Mouse (Mus musculus) spleen, postnatal 14 days (tissue): ENCODE data around the gene 2310061I04Rik.
"Not testable (repeated sequence)": the region's sequence is repeated elsewhere in the genome, so short reads cannot be mapped to it uniquely, and the experiment has no call there.

Experiments used
- DNase-seq, 2 experiments: peaks; one replicate each; pipeline ENCODE4 v3.0.0; 2021 to 2022; ENCODE audit warnings: low spot score in 2 of 2

The 2310061I04Rik gene

GRCm38 (mm10) chr17:35896781-35897643 is at the start of gene 2310061I04Rik:
TSS of gene 2310061I04Rik (minus strand) at chr17:35897431.
- peak; percentile 80 to 82 for DNase-seq

GRCm38 (mm10) chr17:35939941-35940340 is 42.7 kb upstream of the 2310061I04Rik start:
- no peak for DNase-seq

- DNase-seq: no peak
Observed at GRCm38 (mm10) chr17:35939108-35939507, 41.9 kb upstream of the 2310061I04Rik start.

GRCm38 (mm10) chr17:35937700-35938348 is 40.6 kb upstream of the 2310061I04Rik start:
- peak in 1 of 2 experiments; percentile 40 for DNase-seq

- not testable (repeated sequence) for DNase-seq
Observed at GRCm38 (mm10) chr17:35935763-35936162, 38.5 kb upstream of the 2310061I04Rik start.

GRCm38 (mm10) chr17:35932608-35933007 is 35.4 kb upstream of the 2310061I04Rik start:
- DNase-seq: no peak

- no peak for DNase-seq
Observed at GRCm38 (mm10) chr17:35930627-35931026, 33.4 kb upstream of the 2310061I04Rik start.

- no peak for DNase-seq
Observed at GRCm38 (mm10) chr17:35929534-35929933, 32.3 kb upstream of the 2310061I04Rik start.

- DNase-seq: no peak
Observed at GRCm38 (mm10) chr17:35927471-35927870, 30.2 kb upstream of the 2310061I04Rik start.

GRCm38 (mm10) chr17:35923281-35923680 is 26.1 kb upstream of the 2310061I04Rik start:
- DNase-seq: no peak

- DNase-seq: no peak
Observed at GRCm38 (mm10) chr17:35922566-35922965, 25.3 kb upstream of the 2310061I04Rik start.

- no peak for DNase-seq
Observed at GRCm38 (mm10) chr17:35921710-35922109, 24.5 kb upstream of the 2310061I04Rik start.

GRCm38 (mm10) chr17:35920862-35921562 is 23.8 kb upstream of the 2310061I04Rik start:
- DNase-seq: no peak

GRCm38 (mm10) chr17:35920384-35920783 is 23.2 kb upstream of the 2310061I04Rik start:
- DNase-seq: no peak

- DNase-seq: peak in 1 of 2 experiments; percentile 49
Observed at GRCm38 (mm10) chr17:35919864-35920301, 22.7 kb upstream of the 2310061I04Rik start.

GRCm38 (mm10) chr17:35919060-35919715 is 22.0 kb upstream of the 2310061I04Rik start:
- peak; percentile 90 to 94 for DNase-seq

- DNase-seq: peak in 1 of 2 experiments; percentile 27
Observed at GRCm38 (mm10) chr17:35918276-35919059, 21.2 kb upstream of the 2310061I04Rik start.

- peak in 1 of 2 experiments; percentile 37 for DNase-seq
Observed at GRCm38 (mm10) chr17:35917463-35918251, 20.4 kb upstream of the 2310061I04Rik start.

GRCm38 (mm10) chr17:35917143-35917462 is 19.9 kb upstream of the 2310061I04Rik start:
- DNase-seq: peak in 1 of 2 experiments; percentile 27
